Mouse (Mus musculus): ENCODE results near the gene Rere. TPM values are rescaled to one million over a fixed set of nuclear protein-coding genes. Genes with fewer than 3 reads are reported as not detected.

Gene Rere
- total and polyA plus RNA-seq, 3 experiments, result 4.1 to 31.8 TPM; not detected in 1

GRCm38 (mm10) chr4:150241708-150242107 is 39.7 kb upstream of the Rere start:
- 0 out of 4 replicates have a peak, but pooled peaks of 1 of the 2 experiments have one; percentile 7 for TF ChIP-seq POLR2A (IDR thresholded peaks at IDR 0.05; ENCODE audit: control insufficient read depth in 1 of 2, insufficient read depth in 1 of 2, low read depth in 1 of 2, low read length in 2 of 2, poor library complexity in 1 of 2)
- TF ChIP-seq NRF1 (IDR thresholded peaks at IDR 0.05; ENCODE audit: insufficient read depth, low read depth, low read length, poor library complexity, severe bottlenecking), result no peak
- H3K27ac ChIP-seq (ENCODE audit: control insufficient read depth, low read depth, low read length), result no peak overlapping the region
- peaks cover 25 to 29% of the 10 kb centered on the region in 2 experiments for H3K36me3 ChIP-seq (ENCODE audit: control insufficient read depth in 1 of 2, insufficient read depth in 2 of 2, low read length in 2 of 2)
- no peaks in the 10 kb centered on the region for H3K27me3 ChIP-seq (ENCODE audit: control insufficient read depth in 1 of 2, insufficient read depth in 2 of 2, low read length in 2 of 2)
- H3K4me3 ChIP-seq (ENCODE audit: control insufficient read depth in 1 of 2, insufficient read depth in 1 of 2, low read depth in 2 of 2, low read length in 2 of 2), result no peak overlapping the region
- H3K79me2 ChIP-seq (ENCODE audit: control insufficient read depth, insufficient read depth, low read length, poor library complexity), result peaks cover 49% of the 10 kb centered on the region
- no peak overlapping the region for H3K9ac ChIP-seq (ENCODE audit: control insufficient read depth, low read depth, low read length, poor library complexity, severe bottlenecking)
- no peaks in the 10 kb centered on the region for H3K9me3 ChIP-seq (replicated peaks; ENCODE audit: insufficient read depth, low read length)
- peaks cover 1 to 26% of the 10 kb centered on the region in 2 experiments; a peak in 3 of 4 replicates for H3K4me1 ChIP-seq (ENCODE audit: control insufficient read depth in 1 of 2, insufficient read depth in 2 of 2, low read length in 2 of 2)
- no peak for DNase-seq (ENCODE audit: low read depth, low spot score)

GRCm38 (mm10) chr4:150242745-150243144 is 38.7 kb upstream of the Rere start:
- no peak for TF ChIP-seq RAD21 (IDR thresholded peaks at IDR 0.05; ENCODE audit: low read depth, low read length)
- no peak for TF ChIP-seq UBTF (IDR thresholded peaks at IDR 0.05; ENCODE audit: borderline replicate concordance, insufficient read depth, low read depth, low read length)
- no peak for TF ChIP-seq SMC3 (IDR thresholded peaks at IDR 0.05; ENCODE audit: low read depth, low read length)
- no peak for TF ChIP-seq BHLHE40 (IDR thresholded peaks at IDR 0.05; ENCODE audit: borderline replicate concordance, low read depth, low read length)
- TF ChIP-seq RCOR1 (IDR thresholded peaks at IDR 0.05; ENCODE audit: low read depth, low read length), result no peak
- TF ChIP-seq E2F4 (IDR thresholded peaks at IDR 0.05; ENCODE audit: borderline replicate concordance, low read depth, low read length), result no peak
- no peaks in the 10 kb centered on the region for H3K9me3 ChIP-seq (replicated peaks; ENCODE audit: insufficient read depth, low read length)
- peaks cover 29 to 30% of the 10 kb centered on the region in 2 experiments for H3K36me3 ChIP-seq (ENCODE audit: control insufficient read depth in 1 of 2, insufficient read depth in 2 of 2, low read length in 2 of 2)
- H3K27me3 ChIP-seq (ENCODE audit: control insufficient read depth in 1 of 2, insufficient read depth in 2 of 2, low read length in 2 of 2), result no peaks in the 10 kb centered on the region
- no peak overlapping the region for H3K9ac ChIP-seq (ENCODE audit: control insufficient read depth, low read depth, low read length, poor library complexity, severe bottlenecking)
- peaks cover 39% of the 10 kb centered on the region for H3K79me2 ChIP-seq (ENCODE audit: control insufficient read depth, insufficient read depth, low read length, poor library complexity)
- no peak for DNase-seq (ENCODE audit: low read depth, low spot score)
- no peak overlapping the region for H3K27ac ChIP-seq (ENCODE audit: control insufficient read depth, low read depth, low read length)
- H3K4me1 ChIP-seq (ENCODE audit: control insufficient read depth in 1 of 2, insufficient read depth in 2 of 2, low read length in 2 of 2), result peaks cover 1 to 26% of the 10 kb centered on the region in 2 experiments; a peak in 3 of 4 replicates
- H3K4me3 ChIP-seq (ENCODE audit: control insufficient read depth in 1 of 2, insufficient read depth in 1 of 2, low read depth in 2 of 2, low read length in 2 of 2), result no peak overlapping the region

- no peak overlapping the region for H3K9ac ChIP-seq (ENCODE audit: control insufficient read depth, low read depth, low read length, poor library complexity, severe bottlenecking)
- no peak overlapping the region for H3K27ac ChIP-seq (ENCODE audit: control insufficient read depth, low read depth, low read length)
- 0 out of 4 replicates have a peak, but pooled peaks cover 0 to 6% of the 10 kb centered on the region in 2 experiments for H3K4me1 ChIP-seq (ENCODE audit: control insufficient read depth in 1 of 2, insufficient read depth in 2 of 2, low read length in 2 of 2)
- H3K27me3 ChIP-seq (ENCODE audit: control insufficient read depth in 1 of 2, insufficient read depth in 2 of 2, low read length in 2 of 2), result no peaks in the 10 kb centered on the region
- DNase-seq (ENCODE audit: low read depth, low spot score), result no peak
- H3K4me3 ChIP-seq (ENCODE audit: control insufficient read depth in 1 of 2, insufficient read depth in 1 of 2, low read depth in 2 of 2, low read length in 2 of 2), result no peak overlapping the region
- H3K9me3 ChIP-seq (replicated peaks; ENCODE audit: insufficient read depth, low read length), result no peaks in the 10 kb centered on the region
- peaks cover 7 to 33% of the 10 kb centered on the region in 2 experiments for H3K36me3 ChIP-seq (ENCODE audit: control insufficient read depth in 1 of 2, insufficient read depth in 2 of 2, low read length in 2 of 2)
- TF ChIP-seq CHD2 (IDR thresholded peaks at IDR 0.05; ENCODE audit: low read length) (no peak), ZNF384 (IDR thresholded peaks at IDR 0.05; ENCODE audit: low read depth, low read length) (no peak), ZC3H11A (IDR thresholded peaks at IDR 0.05; ENCODE audit: low read depth, low read length) (no peak), GATA1 (IDR thresholded peaks at IDR 0.05; ENCODE audit: low read depth, low read length) (no peak), USF2 (IDR thresholded peaks at IDR 0.05; ENCODE audit: borderline replicate concordance in 1 of 2, insufficient read depth in 1 of 2, low read depth in 1 of 2, low read length in 2 of 2) (no peak), SIN3A (IDR thresholded peaks at IDR 0.05; ENCODE audit: low read length) (no peak), POLR2AphosphoS2 (IDR thresholded peaks at IDR 0.05; ENCODE audit: low read length) (no peak), ETS1 (IDR thresholded peaks at IDR 0.05; ENCODE audit: low read depth, low read length) (no peak), KAT2A (conservative IDR thresholded peaks at IDR 0.05; ENCODE audit: low read depth, low read length) (no peak), TBP (IDR thresholded peaks at IDR 0.05; ENCODE audit: low read depth, low read length) (no peak), USF1 (IDR thresholded peaks at IDR 0.05; ENCODE audit: low read depth, low read length) (no peak), NRF1 (IDR thresholded peaks at IDR 0.05; ENCODE audit: insufficient read depth, low read depth, low read length, poor library complexity, severe bottlenecking) (no peak), TAL1 (IDR thresholded peaks at IDR 0.05; ENCODE audit: low read length) (no peak), MYC (IDR thresholded peaks at IDR 0.05; ENCODE audit: low read depth, low read length) (no peak), CHD1 (IDR thresholded peaks at IDR 0.05; ENCODE audit: low read depth, low read length) (no peak), NELFE (IDR thresholded peaks at IDR 0.05; ENCODE audit: low read depth, low read length) (no peak)
- peaks cover 14% of the 10 kb centered on the region for H3K79me2 ChIP-seq (ENCODE audit: control insufficient read depth, insufficient read depth, low read length, poor library complexity)
Measured at GRCm38 (mm10) chr4:150245876-150246275, 35.6 kb upstream of the Rere start.

Measured in MEL (cell line).